Mouse (Mus musculus): ENCODE results near the gene Tbc1d25. TPM values are rescaled to one million over a fixed set of nuclear protein-coding genes. Genes with fewer than 3 reads are reported as not detected.
A peak's percentile ranks its signal among the peaks of the same experiment; 100 is the strongest.

Gene Tbc1d25
- polyA plus RNA-seq (2011; ENCODE audit: insufficient read length, low read depth, missing spikeins) = 5.3 and 6.7 TPM in 2 replicates

DNA sequence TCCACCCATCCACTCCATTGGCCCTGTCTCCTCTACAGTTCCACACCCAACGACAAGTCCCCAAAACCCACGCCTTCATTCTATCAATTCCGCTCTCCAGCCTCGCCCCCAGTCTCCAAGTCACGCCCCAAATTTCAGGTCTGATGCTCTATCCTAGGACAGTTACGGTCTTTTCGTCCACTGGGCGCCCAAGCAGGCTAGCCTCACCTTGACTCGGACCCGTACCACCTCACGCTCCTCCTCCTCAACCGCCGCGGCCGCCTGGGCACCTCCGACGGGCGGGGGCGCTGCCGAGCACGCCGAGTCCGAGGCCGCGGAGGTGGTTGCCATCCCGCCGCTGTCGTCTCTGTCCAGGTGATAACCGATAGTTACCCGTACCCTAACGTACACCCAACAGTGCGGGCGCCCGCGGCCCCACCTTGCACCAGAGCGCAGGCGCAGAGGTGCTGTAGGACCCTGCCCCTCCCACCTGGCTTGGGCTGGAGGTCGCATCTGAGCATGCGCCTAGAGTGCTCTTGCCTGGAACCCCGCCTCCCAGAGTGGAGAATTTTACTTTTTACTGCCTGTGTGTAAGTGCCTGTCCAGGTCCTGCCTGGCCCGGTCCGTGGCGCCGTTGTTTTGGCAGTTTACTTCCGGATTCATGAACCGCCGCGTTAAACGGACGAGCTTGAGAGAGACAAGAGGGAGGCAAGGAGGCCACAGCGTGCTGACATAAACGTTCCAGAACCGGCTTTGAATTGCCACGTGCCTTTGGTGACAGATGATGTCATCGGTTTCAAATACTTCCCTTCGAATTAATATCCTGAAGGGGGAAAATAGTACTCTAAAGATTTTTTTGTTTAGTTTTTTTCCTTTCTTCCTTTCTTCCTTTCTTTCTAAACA is at the start of gene Tbc1d25:
Gene Tbc1d25 (minus strand): TSS at position 678 of the 882 bp plus-strand sequence.
- Histone ChIP-seq H3K4me1 (ENCODE audit: control insufficient read depth, insufficient read depth, low read length) (0 out of 2 replicates have a peak, but pooled peaks cover 3% of the 10 kb centered on the region), H3K27ac (ENCODE audit: insufficient read depth, low read length) (peak within 1 kb of the TSS; percentile 30; the same call in 1 of the 2 replicates), H3K4me3 (ENCODE audit: insufficient read depth, low read length) (peak within 1 kb of the TSS; percentile 58)
- TF ChIP-seq POLR2A (IDR thresholded peaks at IDR 0.05; ENCODE audit: low read depth, low read length) = peak; percentile 73
- no peak for TF ChIP-seq CTCF (IDR thresholded peaks at IDR 0.05; ENCODE audit: borderline replicate concordance, insufficient read depth, low read length)

DNA sequence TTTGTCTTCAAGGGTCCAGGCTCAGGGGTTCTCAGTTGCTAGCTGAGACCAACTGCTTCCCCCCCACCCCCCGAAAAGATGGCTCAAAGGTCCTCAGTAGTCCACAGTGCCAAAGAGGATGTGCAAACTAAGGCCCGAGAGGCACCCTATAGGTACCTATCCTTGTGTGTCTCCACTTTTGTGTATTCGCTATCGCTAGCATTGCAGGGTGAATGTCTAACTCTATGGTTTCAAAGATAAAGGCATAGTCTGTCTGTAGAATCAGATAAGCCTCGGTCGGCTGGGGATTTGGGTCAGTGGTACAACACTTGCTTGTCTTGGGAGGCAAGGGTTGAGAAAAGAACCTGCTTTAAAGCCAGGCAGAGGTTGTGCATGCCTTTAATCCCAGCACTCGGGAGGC is 47.5 kb upstream of the Tbc1d25 start:
- TF ChIP-seq POLR2A (IDR thresholded peaks at IDR 0.05; ENCODE audit: low read depth, low read length) (no peak), CTCF (IDR thresholded peaks at IDR 0.05; ENCODE audit: borderline replicate concordance, insufficient read depth, low read length) (no peak)
- Histone ChIP-seq H3K4me3 (ENCODE audit: insufficient read depth, low read length) (no peak overlapping the region), H3K27ac (ENCODE audit: insufficient read depth, low read length) (peak overlapping the region; percentile 93), H3K4me1 (ENCODE audit: control insufficient read depth, insufficient read depth, low read length) (no peaks in the 10 kb centered on the region)

DNA sequence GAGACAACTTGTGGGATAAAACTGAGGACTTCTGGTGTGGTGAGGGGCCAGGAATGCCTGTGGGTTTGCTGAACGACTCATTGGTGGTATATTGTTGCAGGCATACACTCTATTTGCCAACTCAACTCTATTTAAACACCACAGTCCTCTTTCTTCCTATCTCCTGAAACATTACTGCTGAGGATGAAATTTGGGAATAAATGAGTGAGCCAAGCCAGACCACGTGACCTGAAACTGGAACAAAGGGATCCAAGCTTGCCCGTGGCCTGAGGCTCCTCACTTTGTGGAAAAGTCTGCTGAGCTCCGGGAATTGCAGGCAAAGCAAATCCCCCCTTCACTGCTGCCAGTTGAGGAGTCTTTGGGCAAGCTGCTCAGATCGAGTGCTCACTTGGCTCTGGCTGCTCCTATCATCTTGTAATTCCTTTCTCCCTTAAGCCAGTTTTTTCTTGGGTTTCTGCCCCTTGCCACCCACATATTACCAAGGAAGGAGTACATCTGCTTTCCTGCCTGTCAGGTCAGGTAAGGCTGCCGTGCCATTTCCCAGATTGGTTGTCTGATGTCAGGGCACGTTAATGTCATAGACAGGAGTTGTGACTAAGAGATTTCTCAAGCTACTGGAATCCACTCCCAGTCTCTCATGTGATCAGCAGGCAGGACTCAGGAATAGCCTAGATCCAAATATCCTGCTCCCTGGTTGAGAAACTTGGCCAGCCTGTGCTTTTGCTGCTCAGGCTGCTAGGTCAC is 46.9 kb upstream of the Tbc1d25 start:
- Histone ChIP-seq H3K4me1 (ENCODE audit: control insufficient read depth, insufficient read depth, low read length) (no peaks in the 10 kb centered on the region), H3K4me3 (ENCODE audit: insufficient read depth, low read length) (no peak overlapping the region), H3K27ac (ENCODE audit: insufficient read depth, low read length) (peak overlapping the region; percentile 93)
- no peak for TF ChIP-seq CTCF (IDR thresholded peaks at IDR 0.05; ENCODE audit: borderline replicate concordance, insufficient read depth, low read length)
- TF ChIP-seq POLR2A (IDR thresholded peaks at IDR 0.05; ENCODE audit: low read depth, low read length) = no peak

DNA sequence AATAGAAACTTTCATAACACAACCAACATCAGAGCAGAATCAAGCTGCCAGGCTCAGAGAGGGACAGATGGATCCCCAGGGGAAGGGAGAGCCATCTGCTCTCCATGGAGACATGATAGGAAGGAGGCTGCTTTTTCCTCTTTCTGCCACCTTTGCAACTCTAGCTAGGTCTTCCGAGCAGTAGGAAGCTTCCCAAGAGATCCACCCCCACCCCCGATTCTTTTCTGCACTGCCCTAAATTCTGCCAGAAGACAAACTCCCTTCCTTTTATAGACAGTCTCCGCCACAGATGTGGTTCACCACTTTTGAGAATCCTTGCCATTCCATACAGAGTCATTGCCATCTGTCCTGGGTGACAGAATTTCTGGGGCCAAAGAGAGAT is 46.3 kb upstream of the Tbc1d25 start:
- no peak for TF ChIP-seq CTCF (IDR thresholded peaks at IDR 0.05; ENCODE audit: borderline replicate concordance, insufficient read depth, low read length)
- TF ChIP-seq POLR2A (IDR thresholded peaks at IDR 0.05; ENCODE audit: low read depth, low read length) = no peak
- Histone ChIP-seq H3K27ac (ENCODE audit: insufficient read depth, low read length) (peak overlapping the region; percentile 93; the same call in 1 of the 2 replicates), H3K4me1 (ENCODE audit: control insufficient read depth, insufficient read depth, low read length) (no peaks in the 10 kb centered on the region), H3K4me3 (ENCODE audit: insufficient read depth, low read length) (no peak overlapping the region)

DNA sequence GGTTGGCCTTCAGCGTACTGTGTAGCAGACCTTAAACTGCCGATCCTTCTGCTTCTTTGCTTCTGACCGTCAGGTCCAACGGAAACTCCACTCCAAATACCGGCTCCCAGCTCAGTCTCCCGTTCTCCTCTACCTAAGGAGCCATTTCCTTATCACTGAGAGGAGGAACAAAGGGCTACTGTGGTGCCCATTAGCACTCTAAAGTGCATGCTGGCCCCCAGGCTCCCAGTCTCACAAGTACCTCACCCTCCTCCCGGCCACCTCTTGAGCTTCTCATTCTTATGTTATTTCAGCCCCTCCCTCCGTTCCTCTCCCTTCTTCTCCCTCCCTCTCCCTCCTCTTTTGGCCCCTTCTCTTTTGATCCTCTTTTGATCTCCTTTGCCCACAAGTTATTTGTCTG is 43.7 kb upstream of the Tbc1d25 start:
- TF ChIP-seq CTCF (IDR thresholded peaks at IDR 0.05; ENCODE audit: borderline replicate concordance, insufficient read depth, low read length) (no peak), POLR2A (IDR thresholded peaks at IDR 0.05; ENCODE audit: low read depth, low read length) (no peak)
- no peaks in the 10 kb centered on the region for H3K4me1 ChIP-seq (ENCODE audit: control insufficient read depth, insufficient read depth, low read length)
- no peak overlapping the region for H3K27ac ChIP-seq (ENCODE audit: insufficient read depth, low read length)
- H3K4me3 ChIP-seq (ENCODE audit: insufficient read depth, low read length) = no peak overlapping the region

- TF ChIP-seq POLR2A (IDR thresholded peaks at IDR 0.05; ENCODE audit: low read depth, low read length) = no peak
- TF ChIP-seq CTCF (IDR thresholded peaks at IDR 0.05; ENCODE audit: borderline replicate concordance, insufficient read depth, low read length) = no peak
- no peak overlapping the region for H3K4me3 ChIP-seq (ENCODE audit: insufficient read depth, low read length)
- H3K27ac ChIP-seq (ENCODE audit: insufficient read depth, low read length) = no peak overlapping the region
- H3K4me1 ChIP-seq (ENCODE audit: control insufficient read depth, insufficient read depth, low read length) = no peaks in the 10 kb centered on the region
These were observed 42.1 kb upstream of the Tbc1d25 start for GRCm38 (mm10) chrX:8218114-8218513.

- Histone ChIP-seq H3K27ac (ENCODE audit: insufficient read depth, low read length) (no peak overlapping the region), H3K4me1 (ENCODE audit: control insufficient read depth, insufficient read depth, low read length) (no peaks in the 10 kb centered on the region), H3K4me3 (ENCODE audit: insufficient read depth, low read length) (no peak overlapping the region)
- TF ChIP-seq POLR2A (IDR thresholded peaks at IDR 0.05; ENCODE audit: low read depth, low read length) (no peak), CTCF (IDR thresholded peaks at IDR 0.05; ENCODE audit: borderline replicate concordance, insufficient read depth, low read length) (no peak)
These were observed 41.4 kb upstream of the Tbc1d25 start for GRCm38 (mm10) chrX:8217383-8217782.

GRCm38 (mm10) chrX:8211490-8212207 is 35.7 kb upstream of the Tbc1d25 start:
- H3K27ac ChIP-seq (ENCODE audit: insufficient read depth, low read length) = no peak overlapping the region
- no peaks in the 10 kb centered on the region for H3K4me1 ChIP-seq (ENCODE audit: control insufficient read depth, insufficient read depth, low read length)
- no peak for TF ChIP-seq POLR2A (IDR thresholded peaks at IDR 0.05; ENCODE audit: low read depth, low read length)
- H3K4me3 ChIP-seq (ENCODE audit: insufficient read depth, low read length) = no peak overlapping the region

- Histone ChIP-seq H3K4me3 (ENCODE audit: insufficient read depth, low read length) (no peak overlapping the region), H3K27ac (ENCODE audit: insufficient read depth, low read length) (no peak overlapping the region), H3K4me1 (ENCODE audit: control insufficient read depth, insufficient read depth, low read length) (no peaks in the 10 kb centered on the region)
- TF ChIP-seq POLR2A (IDR thresholded peaks at IDR 0.05; ENCODE audit: low read depth, low read length) = no peak
- no peak for TF ChIP-seq CTCF (IDR thresholded peaks at IDR 0.05; ENCODE audit: borderline replicate concordance, insufficient read depth, low read length)
These were observed 33.7 kb upstream of the Tbc1d25 start for GRCm38 (mm10) chrX:8209720-8210119.

Measured in embryonic fibroblast, embryonic 13.5 days (primary cell).